Mouse (Mus musculus) neural tube, embryonic 12.5 days (tissue): ENCODE measurements around the gene Snx29. TPM values are rescaled to one million over a fixed set of nuclear protein-coding genes. Genes with fewer than 3 reads are reported as not detected.

Experiments used
- ATAC-seq: fragments of 200-750 bp; cut with Nextera tagmentation; 2 replicates; pipeline ENCODE4 v1.8.0; 2017; ENCODE audit warnings: low read depth, mild to moderate bottlenecking, moderate TSS enrichment, moderate library complexity; ENCODE audit not compliant: low FRiP score
- H3K27ac ChIP-seq: fragments of 300-500 bp; sonication (generic); 2 replicates; pipeline ENCODE4 v1.5.1; 2016
- H3K27me3 ChIP-seq: fragments of 300-500 bp; sonication (generic); replicated peaks from 2 replicates; pipeline ENCODE4 v1.6.1; 2016; ENCODE audit warnings: mild to moderate bottlenecking
- H3K36me3 ChIP-seq: fragments of 300-500 bp; sonication (generic); 2 replicates; pipeline ENCODE4 v1.6.1; 2016; ENCODE audit warnings: mild to moderate bottlenecking
- H3K4me1 ChIP-seq: fragments of 300-500 bp; sonication (generic); 2 replicates; pipeline ENCODE4 v1.6.1; 2016
- H3K4me2 ChIP-seq: fragments of 300-500 bp; sonication (generic); replicated peaks from 2 replicates; pipeline ENCODE4 v1.6.1; 2016; ENCODE audit warnings: mild to moderate bottlenecking
- H3K4me3 ChIP-seq: fragments of 300-500 bp; sonication (generic); 2 replicates; pipeline ENCODE4 v1.5.1; 2016
- H3K9ac ChIP-seq: fragments of 300-500 bp; sonication (generic); 2 replicates; pipeline ENCODE4 v1.6.1; 2016; ENCODE audit warnings: mild to moderate bottlenecking
- H3K9me3 ChIP-seq: fragments of 300-500 bp; sonication (generic); 2 replicates; pipeline ENCODE4 v1.6.1; 2016; ENCODE audit warnings: mild to moderate bottlenecking
- WGBS: fragments of 180-500 bp; shearing (Covaris S2); methylation state at CpG from one replicate; pipeline ENCODE4 v1.1.7; 2016; 5-methylcytosine and 5-hydroxymethylcytosine counted together
- polyA plus RNA-seq: library from polyadenylated mRNA; unstranded; fragments of >200 nt; fragmentation: Nextera tagmentation; extraction: Ambion mirVana; gene quantifications from 2 replicates; pipeline ENCODE4 v1.2.1, GENCODE M21; 2016

The Snx29 gene
- polyA plus RNA-seq, 1 experiment from 2014 or later = 18.1 TPM

GRCm38 (mm10) chr16:11601336-11602082 lies 278.8 kb downstream of the Snx29 start:
- WGBS = 97% methylated on average over 1 of the region's 1 CpGs
- H3K4me1 ChIP-seq = peaks cover 4% of the 10 kb centered on the region; the same call in 1 of the 2 replicates
- no peak overlapping the region for H3K27ac ChIP-seq
- no peaks in the 10 kb centered on the region for H3K36me3 ChIP-seq
- no peak overlapping the region for H3K4me3 ChIP-seq
- H3K27me3 ChIP-seq = no peaks in the 10 kb centered on the region
- no peak overlapping the region for H3K4me2 ChIP-seq
- ATAC-seq = no peak
- no peaks in the 10 kb centered on the region for H3K9me3 ChIP-seq
- H3K9ac ChIP-seq = no peak overlapping the region

GRCm38 (mm10) chr16:11603667-11604422 lies 281.1 kb downstream of the Snx29 start:
- no peaks in the 10 kb centered on the region for H3K27me3 ChIP-seq
- no peaks in the 10 kb centered on the region for H3K9me3 ChIP-seq
- H3K27ac ChIP-seq = no peak overlapping the region
- H3K4me3 ChIP-seq = no peak overlapping the region
- ATAC-seq = no peak
- WGBS = 80% methylated on average over 5 of the region's 5 CpGs
- no peak overlapping the region for H3K9ac ChIP-seq
- H3K36me3 ChIP-seq = no peaks in the 10 kb centered on the region
- H3K4me2 ChIP-seq = no peak overlapping the region
- H3K4me1 ChIP-seq = no peaks in the 10 kb centered on the region

- H3K4me3 ChIP-seq = no peak overlapping the region
- no peak overlapping the region for H3K27ac ChIP-seq
- H3K4me1 ChIP-seq = no peaks in the 10 kb centered on the region
- H3K36me3 ChIP-seq = no peaks in the 10 kb centered on the region
- H3K9me3 ChIP-seq = 0 out of 2 replicates have a peak, but pooled peaks cover 13% of the 10 kb centered on the region
- H3K4me2 ChIP-seq = no peak overlapping the region
- WGBS = 75% methylated on average over 3 of the region's 3 CpGs
- no peak for ATAC-seq
- H3K27me3 ChIP-seq = no peaks in the 10 kb centered on the region
- no peak overlapping the region for H3K9ac ChIP-seq
Observed at GRCm38 (mm10) chr16:11612526-11613126, 289.9 kb downstream of the Snx29 start.

GRCm38 (mm10) chr16:11614401-11615014 lies 291.8 kb downstream of the Snx29 start:
- H3K27me3 ChIP-seq = no peaks in the 10 kb centered on the region
- no peak for ATAC-seq
- no peaks in the 10 kb centered on the region for H3K4me1 ChIP-seq
- whole genome bisulfite sequencing = 84% methylated on average over 3 of the region's 3 CpGs
- H3K9me3 ChIP-seq = 0 out of 2 replicates have a peak, but pooled peaks cover 13% of the 10 kb centered on the region
- no peaks in the 10 kb centered on the region for H3K36me3 ChIP-seq
- H3K4me3 ChIP-seq = no peak overlapping the region
- H3K27ac ChIP-seq = no peak overlapping the region
- H3K9ac ChIP-seq = no peak overlapping the region
- H3K4me2 ChIP-seq = no peak overlapping the region

- H3K36me3 ChIP-seq = no peaks in the 10 kb centered on the region
- H3K27me3 ChIP-seq = no peaks in the 10 kb centered on the region
- 65% methylated on average over 2 of the region's 2 CpGs for WGBS
- H3K9me3 ChIP-seq = 0 out of 2 replicates have a peak, but pooled peaks cover 13% of the 10 kb centered on the region
- H3K9ac ChIP-seq = no peak overlapping the region
- no peak overlapping the region for H3K27ac ChIP-seq
- H3K4me1 ChIP-seq = no peaks in the 10 kb centered on the region
- no peak overlapping the region for H3K4me3 ChIP-seq
- no peak for ATAC-seq
- H3K4me2 ChIP-seq = no peak overlapping the region
Observed at GRCm38 (mm10) chr16:11615633-11616032, 292.9 kb downstream of the Snx29 start.

GRCm38 (mm10) chr16:11619951-11620350 lies 297.2 kb downstream of the Snx29 start:
- Histone ChIP-seq H3K36me3 (no peaks in the 10 kb centered on the region), H3K4me2 (no peak overlapping the region), H3K4me1 (no peaks in the 10 kb centered on the region), H3K9me3 (0 out of 2 replicates have a peak, but pooled peaks cover 13% of the 10 kb centered on the region), H3K9ac (no peak overlapping the region), H3K4me3 (no peak overlapping the region), H3K27me3 (no peaks in the 10 kb centered on the region), H3K27ac (no peak overlapping the region)
- ATAC-seq = no peak
- 87% methylated on average over 2 of the region's 2 CpGs for WGBS

GRCm38 (mm10) chr16:11621042-11621441 lies 298.3 kb downstream of the Snx29 start:
- Histone ChIP-seq H3K9me3 (0 out of 2 replicates have a peak, but pooled peaks cover 11% of the 10 kb centered on the region), H3K4me2 (no peak overlapping the region), H3K4me3 (no peak overlapping the region), H3K9ac (no peak overlapping the region), H3K4me1 (no peaks in the 10 kb centered on the region), H3K36me3 (no peaks in the 10 kb centered on the region), H3K27ac (no peak overlapping the region), H3K27me3 (no peaks in the 10 kb centered on the region)
- no peak for ATAC-seq
- WGBS = 85% methylated on average over 3 of the region's 3 CpGs

- Histone ChIP-seq H3K9ac (no peak overlapping the region), H3K4me1 (no peaks in the 10 kb centered on the region), H3K4me2 (no peak overlapping the region), H3K9me3 (0 out of 2 replicates have a peak, but pooled peaks cover 5% of the 10 kb centered on the region), H3K27me3 (no peaks in the 10 kb centered on the region), H3K36me3 (no peaks in the 10 kb centered on the region), H3K27ac (no peak overlapping the region), H3K4me3 (no peak overlapping the region)
- no peak for ATAC-seq
- WGBS = 87% methylated on average over 1 of the region's 1 CpGs
Observed at GRCm38 (mm10) chr16:11621664-11622063, 299.0 kb downstream of the Snx29 start.

- no peak overlapping the region for H3K4me3 ChIP-seq
- H3K4me2 ChIP-seq = no peak overlapping the region
- H3K27ac ChIP-seq = no peak overlapping the region
- ATAC-seq = no peak
- WGBS = 84% methylated on average over 3 of the region's 3 CpGs
- H3K9ac ChIP-seq = no peak overlapping the region
- H3K9me3 ChIP-seq = no peaks in the 10 kb centered on the region
- H3K36me3 ChIP-seq = no peaks in the 10 kb centered on the region
- H3K27me3 ChIP-seq = no peaks in the 10 kb centered on the region
- H3K4me1 ChIP-seq = no peaks in the 10 kb centered on the region
Observed at GRCm38 (mm10) chr16:11623032-11623431, 300.3 kb downstream of the Snx29 start.

GRCm38 (mm10) chr16:11624121-11624520 lies 301.4 kb downstream of the Snx29 start:
- ATAC-seq = no peak
- Histone ChIP-seq H3K27ac (no peak overlapping the region), H3K4me2 (no peak overlapping the region), H3K4me3 (no peak overlapping the region), H3K9ac (no peak overlapping the region), H3K4me1 (no peaks in the 10 kb centered on the region), H3K36me3 (no peaks in the 10 kb centered on the region), H3K27me3 (no peaks in the 10 kb centered on the region), H3K9me3 (no peaks in the 10 kb centered on the region)
- 81% methylated on average over 2 of the region's 2 CpGs for WGBS

GRCm38 (mm10) chr16:11626004-11626481 lies 303.3 kb downstream of the Snx29 start:
- 31% methylated on average over 1 of the region's 1 CpGs for WGBS
- Histone ChIP-seq H3K27ac (no peak overlapping the region), H3K4me1 (no peaks in the 10 kb centered on the region), H3K4me2 (no peak overlapping the region), H3K4me3 (no peak overlapping the region), H3K9ac (no peak overlapping the region), H3K9me3 (no peaks in the 10 kb centered on the region), H3K27me3 (no peaks in the 10 kb centered on the region), H3K36me3 (no peaks in the 10 kb centered on the region)
- ATAC-seq = no peak

- no peaks in the 10 kb centered on the region for H3K36me3 ChIP-seq
- no peaks in the 10 kb centered on the region for H3K4me1 ChIP-seq
- no peak overlapping the region for H3K4me3 ChIP-seq
- no peak overlapping the region for H3K27ac ChIP-seq
- H3K27me3 ChIP-seq = no peaks in the 10 kb centered on the region
- ATAC-seq = no peak
- H3K9me3 ChIP-seq = no peaks in the 10 kb centered on the region
- 85% methylated on average over 2 of the region's 2 CpGs for WGBS
- no peak overlapping the region for H3K4me2 ChIP-seq
- H3K9ac ChIP-seq = no peak overlapping the region
Observed at GRCm38 (mm10) chr16:11626616-11627015, 303.9 kb downstream of the Snx29 start.
